In the genomic region with DNA sequence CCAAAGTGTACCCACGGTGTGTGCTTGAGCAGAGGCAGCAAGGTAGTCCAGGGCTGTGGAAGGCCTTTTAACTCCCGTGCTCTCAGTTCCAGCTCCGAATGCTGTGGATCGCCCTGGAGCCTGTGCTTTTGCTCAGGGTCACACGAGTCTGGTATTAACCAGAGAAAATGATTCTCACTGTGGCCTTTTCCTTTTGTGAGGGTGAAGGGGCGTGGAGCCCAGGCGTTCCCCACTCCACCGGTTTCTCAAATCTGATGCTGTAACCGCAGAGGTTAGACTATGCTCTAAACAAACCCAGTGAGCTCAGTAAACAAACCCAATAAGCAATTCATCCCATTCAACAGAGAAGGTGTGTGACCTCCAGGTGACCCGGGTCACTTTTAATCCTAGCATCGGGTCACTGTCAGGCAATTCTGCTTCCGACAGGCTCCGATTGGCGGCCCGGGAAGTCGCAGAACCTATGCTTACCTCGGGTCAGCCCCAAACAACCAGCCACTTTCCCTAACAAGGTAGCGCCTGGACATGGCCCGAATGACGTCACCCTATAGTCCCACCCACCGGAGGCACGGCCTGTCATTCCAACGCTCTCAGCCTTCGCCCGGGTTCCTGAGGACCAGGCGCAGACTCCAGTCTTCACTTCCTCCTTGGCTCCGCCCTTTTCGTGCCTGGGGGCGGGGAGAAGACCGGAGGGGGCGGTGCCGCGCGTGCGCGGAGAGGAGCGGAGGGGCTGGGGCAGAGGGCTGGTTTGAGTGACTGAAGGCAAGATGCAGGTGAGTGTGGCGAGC, we compare ENCODE assay signal across 8 mouse cellular contexts. TPM values are rescaled to one million over a fixed set of nuclear protein-coding genes. Genes with fewer than 3 reads are reported as not detected.
A peak's percentile ranks its signal among the peaks of the same experiment; 100 is the strongest.
DNase-seq lines count a peak whose midpoint lies in the region; ATAC-seq lines count a peak whose summit lies in the region.

No protein-coding gene starts in this region.

- peak; percentile 95 for DNase-seq in WW6 (ENCODE audit: low read depth, low spot score)
- peak; percentile 88 to 94 for DNase-seq in cerebellum, postnatal 4 days (ENCODE audit: low spot score in 2 of 2)
- peak; percentile 98 for DNase-seq in gastrocnemius, adult 18-20 months (ENCODE audit: low spot score)
- DNase-seq in left cerebral cortex, adult 18-20 months (ENCODE audit: low spot score in 2 of 2), result peak; percentile 91 to 96
- DNase-seq in right cerebral cortex, adult 18-20 months, result peak; percentile 97
- peak; percentile 90 for DNase-seq in urinary bladder, postnatal 10 days (ENCODE audit: low spot score)

- no peaks in the 10 kb centered on the region for H3K27me3 ChIP-seq in hindbrain, embryonic 16.5 days (replicated peaks; ENCODE audit: control insufficient read depth, insufficient read depth, low read length)

- peak overlapping the region; percentile 82 for H3K27ac ChIP-seq in hindbrain, embryonic 16.5 days (ENCODE audit: low read depth, low read length)
- H3K27ac ChIP-seq in macrophage, result peak overlapping the region; percentile 53

- peak overlapping the region; percentile 83 for H3K4me3 ChIP-seq in hindbrain, embryonic 16.5 days (ENCODE audit: low read length)
- H3K4me3 ChIP-seq in macrophage (ENCODE audit: inconsistent target), result peak overlapping the region; percentile 82

- no peaks in the 10 kb centered on the region for H3K9me3 ChIP-seq in hindbrain, embryonic 16.5 days (ENCODE audit: control insufficient read depth, low read length)

- H3K36me3 ChIP-seq in hindbrain, embryonic 16.5 days (ENCODE audit: control insufficient read depth, insufficient read depth, low read length), result no peaks in the 10 kb centered on the region; the same call in 1 of the 2 replicates
- H3K36me3 ChIP-seq in macrophage (ENCODE audit: inconsistent target), result peaks cover 15% of the 10 kb centered on the region

- H3K4me1 ChIP-seq in hindbrain, embryonic 16.5 days (ENCODE audit: control insufficient read depth, insufficient read depth, low read depth, low read length), result peaks cover 11% of the 10 kb centered on the region

- WGBS in hindbrain, embryonic 16.5 days, result 5% methylated on average over 38 of the region's 38 CpGs
- 11% methylated on average over 38 of the region's 38 CpGs for WGBS in macrophage (ENCODE audit: missing documents)

- peak overlapping the region; percentile 91 for H3K9ac ChIP-seq in hindbrain, embryonic 16.5 days (ENCODE audit: low read depth, low read length)

- peaks cover 44% of the 10 kb centered on the region for H3K79me2 ChIP-seq in macrophage (ENCODE audit: inconsistent target)

- peak overlapping the region; percentile 87 for H3K4me2 ChIP-seq in hindbrain, embryonic 16.5 days (ENCODE audit: low read length)

- peak; percentile 99 for ATAC-seq in hindbrain, embryonic 16.5 days

RNA-seq across cellular contexts. Expression of gene Pdcl3, which starts 1.9 kb away (rescaled TPM):
- total RNA-seq in gastrocnemius, adult 18-20 months (2021), result 10 to 100 TPM; 74.6 to 82.2 TPM
- 144 and 165 TPM in 2 replicates for polyA plus RNA-seq in hindbrain, embryonic 16.5 days (2015; fragmentation: Nextera tagmentation; extraction: Ambion mirVana)
- total RNA-seq in left cerebral cortex, adult 18-20 months (2021), result 10 to 100 TPM; 38.7 to 41.3 TPM
- total RNA-seq in macrophage (2018; cell fraction: chromatin; rRNA removed), result 10 to 100 TPM in 21 of 26 experiments, 1 to 10 TPM in 5; 1.9 to 32.7 (median 16.3) TPM
- 100 to 1,000 TPM in 1 of 26 experiments, 10 to 100 TPM in 25; 58.1 to 100 (median 75.1) TPM for total RNA-seq in macrophage (2018; cell fraction: cytosol; rRNA removed)
- total RNA-seq in macrophage (2018; cell fraction: nucleus; rRNA removed), result 10 to 100 TPM; 10.6 to 47.2 (median 29.6) TPM
- polyA plus RNA-seq in macrophage (2018), result 66.2 to 104 TPM (median 74.4 TPM) in 3 replicates

RNA-seq across cellular contexts. Expression of gene Nms, which starts 48.3 kb away (rescaled TPM):
- total RNA-seq in gastrocnemius, adult 18-20 months (2021), result not detected
- polyA plus RNA-seq in hindbrain, embryonic 16.5 days (2015; fragmentation: Nextera tagmentation; extraction: Ambion mirVana), result 1.4 and 2.0 TPM in 2 replicates
- total RNA-seq in left cerebral cortex, adult 18-20 months (2021), result not detected
- not detected for total RNA-seq in macrophage (2018; cell fraction: chromatin; rRNA removed)
- not detected for total RNA-seq in macrophage (2018; cell fraction: cytosol; rRNA removed)
- not detected for total RNA-seq in macrophage (2018; cell fraction: nucleus; rRNA removed)
- polyA plus RNA-seq in macrophage (2018), result not detected in 3 replicates

Comparison
In these comparisons a context has a peak if more than half of its experiments do, and no peak if none do; other contexts are left out.
1. Peak in every context shown above with its lines: DNase-seq, ATAC-seq, H3K4me3 ChIP-seq and H3K27ac ChIP-seq.